Mouse (Mus musculus): ENCODE results near the gene Dusp8.
"Not testable (repeated sequence)": the region's sequence is repeated elsewhere in the genome, so short reads cannot be mapped to it uniquely, and the experiment has no call there.

Dusp8 gene

DNA sequence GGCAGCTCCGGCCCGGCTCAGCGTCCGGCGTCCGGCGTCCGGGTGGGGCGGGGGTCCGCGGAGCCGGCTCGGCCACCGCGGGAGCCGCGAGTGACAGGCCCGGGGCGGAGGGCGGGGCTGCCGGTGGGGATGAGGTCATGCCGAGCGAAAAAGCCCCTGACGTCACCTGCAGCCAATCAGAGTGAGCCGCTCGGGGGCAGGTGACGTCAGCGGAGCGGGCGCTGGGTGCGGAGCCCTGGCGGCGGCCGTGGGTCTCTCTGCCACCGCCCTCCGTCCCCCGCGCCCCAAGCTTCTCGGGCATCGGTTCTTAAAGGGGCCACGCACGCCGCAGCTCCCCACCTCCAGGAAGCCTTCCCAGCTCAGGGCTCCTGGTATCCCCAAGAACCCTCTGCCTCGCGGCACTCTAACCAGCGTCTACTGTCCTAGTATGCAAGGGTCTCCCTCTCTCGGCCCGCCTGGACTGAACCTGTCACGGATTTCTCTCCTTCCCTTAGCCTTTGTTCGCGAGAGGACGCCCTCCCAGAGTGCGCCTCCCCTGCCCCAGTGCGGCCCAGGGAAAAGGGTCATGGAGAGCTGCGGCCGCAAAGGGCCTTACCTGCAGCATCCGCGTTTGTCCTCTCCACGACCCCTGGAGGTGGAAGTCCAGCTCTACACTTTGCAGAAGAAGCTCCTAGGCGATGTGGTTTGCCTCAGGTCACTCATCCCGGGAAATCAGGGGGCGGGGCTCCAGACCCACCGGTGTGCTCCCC lies at the start of gene Dusp8:
Gene Dusp8, minus strand, starts transcription at position 661 of the 749 bp plus-strand sequence.
- peak; percentile 97 for DNase-seq

DNA sequence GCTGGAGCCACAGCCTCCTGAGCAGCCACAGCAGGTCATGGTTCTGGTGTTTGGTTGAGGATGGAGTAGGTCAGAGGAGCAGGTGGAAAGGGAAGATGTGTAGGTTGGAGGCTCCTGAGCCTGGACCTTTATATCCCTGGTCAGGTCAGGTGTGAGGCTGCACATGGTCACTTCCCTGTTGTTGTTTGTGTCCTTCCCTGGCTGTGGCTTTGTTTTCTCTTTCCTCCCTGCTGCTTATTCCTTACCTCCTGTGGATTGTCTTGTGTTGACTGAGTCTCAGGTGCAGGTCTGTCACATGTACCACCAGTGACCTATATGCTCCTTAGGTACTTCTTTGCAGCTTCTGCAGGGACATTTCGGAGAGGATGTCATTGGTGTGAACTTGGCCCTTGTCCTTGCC lies 48.9 kb upstream of the Dusp8 start, which contains the start of gene Gm45337:
Gene Gm45337, minus strand, starts transcription at position 101 of the 400 bp plus-strand sequence.
- no peak for DNase-seq

DNA sequence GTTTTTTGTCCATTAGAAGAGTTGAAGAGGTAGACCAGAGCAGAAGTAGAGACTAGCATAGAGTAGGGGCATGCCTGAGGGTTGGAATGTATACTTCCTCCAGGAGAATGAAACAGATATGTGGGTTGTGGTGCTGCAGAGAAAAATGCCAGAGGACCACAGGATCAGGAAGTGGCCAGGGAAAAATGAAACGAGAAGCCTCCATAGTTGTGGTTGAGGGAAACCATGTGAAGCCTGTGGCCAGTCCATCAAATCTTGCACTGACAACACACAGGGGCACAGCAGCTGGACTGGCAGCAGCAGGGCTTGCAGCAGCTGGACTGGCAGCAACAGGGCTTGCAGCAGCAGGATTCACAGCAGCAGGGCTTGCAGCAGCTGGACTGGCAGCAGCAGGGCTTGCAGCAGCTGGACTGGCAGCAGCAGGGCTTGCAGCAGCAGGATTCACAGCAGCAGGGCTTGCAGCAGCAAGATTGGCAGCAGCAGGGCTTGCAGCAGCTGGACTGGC lies 47.9 kb upstream of the Dusp8 start:
- not testable (repeated sequence) for DNase-seq

DNA sequence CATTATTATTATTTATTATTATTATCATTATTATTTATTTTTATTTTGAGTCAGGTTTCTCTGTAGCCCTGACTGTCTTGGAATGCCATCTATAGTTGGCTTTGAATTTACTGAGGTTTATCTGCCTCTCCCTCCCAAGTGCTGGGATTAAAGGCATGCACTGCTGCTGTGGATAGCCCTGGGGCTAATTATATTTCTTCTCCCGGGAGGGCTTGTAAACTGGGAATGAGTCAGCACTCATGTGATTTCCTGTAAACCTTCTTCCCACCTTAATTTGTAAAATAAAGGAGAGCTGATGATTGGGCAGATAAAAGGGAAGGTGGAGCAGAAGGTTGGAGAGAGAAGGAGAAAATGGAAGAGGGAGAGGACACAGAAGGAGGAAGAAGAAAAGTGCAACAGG lies 45.1 kb upstream of the Dusp8 start:
- DNase-seq: no peak

DNA sequence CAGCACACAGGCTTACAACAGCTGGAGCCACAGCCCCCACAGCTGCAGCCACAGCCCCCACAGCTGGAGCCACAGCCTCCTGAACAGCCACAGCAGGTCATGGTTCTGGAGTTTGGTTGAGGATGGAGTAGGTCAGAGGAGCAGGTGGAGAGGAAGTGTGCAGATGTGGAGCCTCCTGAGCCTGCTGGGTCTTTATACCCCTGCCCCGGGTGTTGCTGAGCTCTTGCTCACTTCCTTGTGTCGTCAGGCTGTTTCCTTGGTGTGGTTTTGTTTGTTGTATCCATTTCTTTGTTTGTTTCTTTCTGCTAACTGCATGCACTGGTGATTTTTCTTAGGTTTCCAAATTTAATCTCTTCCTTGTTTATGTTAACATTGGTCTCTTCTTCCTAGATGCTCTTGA lies 40.3 kb upstream of the Dusp8 start, which contains the start of gene Gm39115:
Gene Gm39115, minus strand, starts transcription at position 101 of the 400 bp plus-strand sequence.
- DNase-seq: not testable (repeated sequence)

DNA sequence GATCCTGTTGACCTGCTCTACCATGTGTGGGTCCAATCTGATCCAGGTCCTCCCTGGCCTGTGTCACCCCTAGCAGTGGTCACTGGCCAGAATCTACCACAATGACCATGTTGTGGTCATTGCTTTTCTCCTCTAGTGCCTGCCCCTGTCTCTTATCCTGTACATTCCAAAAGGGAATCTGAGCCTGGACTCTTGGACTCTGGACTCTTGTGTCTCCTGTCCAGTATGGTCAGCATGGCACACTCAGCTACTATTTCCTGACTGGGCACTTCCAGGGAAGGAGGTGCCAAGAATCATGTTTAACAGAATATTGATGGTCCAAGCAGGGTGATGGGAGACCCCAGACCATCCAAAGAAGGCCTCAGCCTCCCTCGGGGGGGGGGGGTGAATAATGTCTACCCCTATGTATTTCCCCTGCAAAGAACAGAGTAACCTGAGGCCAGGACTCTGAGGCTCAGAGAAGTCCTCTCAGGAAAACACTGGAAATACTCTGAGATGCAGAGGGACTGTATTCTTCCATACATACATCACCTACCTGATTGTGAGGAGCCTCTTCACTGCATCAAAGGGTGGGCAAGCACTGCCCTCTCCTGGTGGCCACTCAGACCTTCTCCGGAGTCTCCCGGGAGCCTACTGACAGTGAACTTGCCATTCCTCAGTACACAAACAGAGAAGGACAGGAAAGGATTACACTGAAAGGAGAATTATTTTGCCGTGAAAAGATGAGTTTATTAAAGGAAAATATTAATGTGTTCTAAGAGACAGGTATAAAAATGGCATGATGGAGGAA lies 38.8 kb upstream of the Dusp8 start:
- DNase-seq: peak; percentile 45

DNA sequence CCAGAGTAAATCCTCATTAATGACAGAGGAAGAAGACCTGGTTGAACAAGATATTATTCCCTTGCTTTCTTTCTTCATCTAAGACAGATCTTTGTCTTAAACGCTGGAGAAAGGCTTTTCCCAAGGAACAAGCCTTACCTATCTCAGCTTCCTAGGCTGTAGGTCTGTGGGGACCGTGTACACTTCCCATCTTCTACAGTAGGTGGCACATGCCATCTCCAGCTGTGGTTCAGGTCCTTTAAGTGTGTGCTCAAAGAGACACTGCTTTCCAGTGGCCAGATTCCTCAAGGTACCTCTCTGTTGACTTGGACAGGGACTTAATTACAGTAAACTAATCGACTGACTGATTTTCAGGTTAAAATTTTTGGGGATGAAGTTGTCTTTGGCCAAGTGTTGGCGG lies 33.2 kb upstream of the Dusp8 start:
- no peak for DNase-seq

DNA sequence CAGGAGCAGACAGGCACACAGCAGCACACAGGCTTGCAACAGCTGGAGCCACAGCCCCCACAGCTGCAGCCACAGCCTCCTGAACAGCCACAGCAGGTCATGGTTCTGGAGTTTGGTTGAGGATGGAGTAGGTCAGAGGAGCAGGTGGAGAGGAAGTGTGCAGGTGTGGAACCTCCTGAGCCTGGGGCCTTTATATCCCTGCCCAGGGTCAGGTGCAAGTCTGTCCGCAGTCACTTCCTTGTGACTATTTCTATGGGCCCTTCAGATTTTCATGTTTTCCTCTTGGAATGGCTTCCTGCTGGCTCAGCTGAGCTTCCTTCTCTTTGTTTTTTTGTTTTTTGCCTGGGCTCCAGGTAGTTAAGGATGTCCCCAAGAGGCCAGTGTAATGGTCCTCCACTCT lies 25.0 kb upstream of the Dusp8 start, which contains the start of gene Gm45618:
Gene Gm45618, minus strand, starts transcription at position 101 of the 400 bp plus-strand sequence.
- DNase-seq: not testable (repeated sequence)

DNA sequence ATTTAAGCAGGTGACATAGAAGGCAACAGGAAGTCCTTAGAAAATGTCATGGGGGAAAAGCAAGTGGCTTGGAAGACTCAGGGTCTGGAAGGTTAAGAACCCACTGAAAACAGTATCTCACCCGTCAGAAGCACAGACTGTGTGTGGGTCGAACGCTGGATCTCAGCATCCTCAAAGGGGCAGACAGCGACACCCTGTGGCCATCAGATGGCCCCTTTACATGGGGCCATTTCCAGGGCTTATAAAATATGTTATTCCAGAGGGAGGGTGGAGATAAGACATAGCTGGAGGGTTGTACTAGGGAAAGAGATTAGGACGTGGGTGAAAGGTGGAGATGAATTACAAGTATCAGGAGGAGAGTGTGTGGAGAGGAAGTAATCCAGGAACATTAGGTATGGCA lies 24.0 kb upstream of the Dusp8 start:
- DNase-seq: peak; percentile 32

DNA sequence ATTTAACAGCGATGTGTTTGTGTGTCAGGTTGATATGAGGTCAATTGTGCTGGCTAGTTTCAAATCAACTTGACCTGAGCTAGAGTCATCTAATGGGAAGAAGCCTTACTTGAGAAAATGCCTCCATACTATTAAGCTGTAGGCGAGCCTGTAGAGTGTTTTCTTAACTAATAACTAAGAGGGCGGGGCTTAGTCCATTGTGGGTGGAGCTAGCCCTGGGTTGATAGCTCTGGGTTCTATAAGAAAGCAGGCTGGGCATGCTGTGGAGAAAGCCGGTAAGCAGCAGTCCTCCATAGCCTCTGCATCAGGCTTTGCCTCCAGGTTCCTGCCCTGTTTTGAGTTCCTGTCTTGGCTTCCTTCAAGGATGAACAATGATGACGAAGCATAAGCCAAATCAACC lies 9.1 kb upstream of the Dusp8 start:
- DNase-seq: no peak

DNA sequence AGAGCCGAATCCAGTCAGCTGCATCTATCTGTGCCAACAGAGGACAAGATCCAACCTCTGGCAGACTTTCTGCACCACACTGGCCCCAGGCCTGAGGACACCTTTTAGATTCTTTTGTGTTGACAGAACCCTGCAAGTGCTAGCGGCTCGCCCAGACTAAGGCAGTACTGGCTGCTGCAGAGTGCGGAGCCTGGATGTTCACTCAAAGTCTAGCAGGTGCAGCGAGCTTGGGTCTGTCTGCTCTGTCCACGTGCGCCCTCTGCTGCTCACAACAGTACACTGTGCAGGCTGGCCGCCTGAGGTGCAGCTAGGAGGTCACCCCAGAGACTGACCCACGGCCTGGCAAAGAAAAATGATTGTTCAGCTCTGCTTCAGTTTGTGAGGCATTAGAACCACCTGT lies 2.1 kb upstream of the Dusp8 start:
- DNase-seq: peak; percentile 85

DNA sequence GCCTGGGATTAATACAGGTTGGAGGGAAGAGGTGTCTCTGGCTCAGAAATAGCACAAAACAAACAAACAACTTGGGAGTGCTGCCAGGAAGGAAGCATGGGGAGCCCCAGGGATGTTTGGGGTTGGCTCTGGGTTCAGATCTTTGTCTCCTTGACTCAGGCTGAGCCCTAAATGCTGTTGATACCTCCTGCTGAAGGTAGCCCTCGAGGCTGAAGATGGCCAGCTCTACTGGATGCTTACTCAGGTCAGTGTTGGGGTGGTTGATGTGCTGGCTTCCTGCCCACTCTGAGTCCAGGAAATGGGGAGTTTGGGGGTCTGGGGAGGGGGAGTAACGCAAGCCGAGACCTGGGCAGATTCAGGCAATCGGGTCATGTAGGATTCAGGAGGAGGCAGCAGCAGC lies 1.1 kb upstream of the Dusp8 start:
- no peak for DNase-seq

DNA sequence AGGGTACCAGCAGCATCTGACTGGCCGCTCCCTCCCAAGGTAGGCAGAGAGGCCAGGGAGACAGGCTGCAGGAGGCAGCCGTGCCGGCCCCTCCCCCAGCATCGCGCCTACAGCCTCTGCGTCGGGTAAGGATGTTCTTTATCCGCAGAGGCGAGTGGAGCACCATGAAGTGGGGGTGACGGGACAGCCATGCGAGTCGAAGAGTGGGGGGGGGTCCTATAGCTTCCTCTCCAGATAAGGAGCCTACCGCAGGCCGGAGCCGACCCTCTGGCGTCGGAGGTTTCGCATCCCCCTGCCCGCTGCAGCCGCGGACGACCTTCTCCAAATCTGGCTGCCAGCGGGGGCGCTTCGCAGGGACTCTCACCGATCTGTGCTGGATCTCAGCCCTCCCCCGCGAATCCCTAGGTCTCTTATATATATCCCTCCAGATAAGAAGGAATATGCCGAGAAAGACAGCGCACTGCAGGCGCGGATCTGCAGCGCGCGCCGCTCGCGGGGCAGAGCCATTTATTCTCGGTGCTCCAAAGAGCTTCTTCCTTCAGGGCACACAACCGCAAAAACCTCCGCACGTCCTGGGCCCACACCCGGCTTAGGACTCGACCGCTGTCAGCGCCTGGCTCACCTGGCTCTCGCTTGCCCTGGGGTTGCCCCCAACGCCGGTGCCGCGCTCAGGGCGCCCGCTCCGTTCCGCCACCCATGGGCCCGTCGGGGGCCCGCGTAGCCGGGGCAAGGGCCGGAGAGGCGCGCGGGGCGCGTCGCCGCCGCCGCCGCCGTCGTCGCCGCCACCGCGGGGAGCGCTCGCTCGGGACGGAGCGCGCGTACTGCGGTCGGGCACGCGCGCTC lies 1.1 kb downstream of the Dusp8 start:
- DNase-seq: peak; percentile 63

DNA sequence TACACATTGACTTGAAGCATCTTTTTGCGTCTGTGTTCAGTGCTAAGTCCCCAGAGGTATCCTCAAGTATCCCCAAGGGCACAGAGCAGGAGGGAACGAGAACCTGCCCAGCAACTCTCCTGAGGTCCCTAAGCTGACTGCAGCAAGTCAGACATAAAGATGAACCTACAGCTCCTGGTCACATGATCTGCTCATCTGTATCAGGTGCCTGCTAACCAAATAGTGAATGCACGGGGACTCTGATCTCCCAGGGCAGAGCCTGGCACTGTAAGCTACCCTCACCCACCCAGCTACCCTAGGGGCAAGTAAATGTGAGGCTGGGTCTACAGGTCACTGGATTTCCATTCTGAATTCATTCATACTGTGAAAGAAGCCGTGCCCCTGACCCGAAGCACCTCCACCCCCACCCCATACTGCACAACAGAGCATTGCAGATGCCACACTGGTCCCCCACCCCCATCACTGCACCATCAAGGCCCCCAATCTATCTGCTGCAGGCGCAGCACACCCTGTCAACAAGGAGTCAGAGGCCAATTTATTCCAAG lies 1.9 kb downstream of the Dusp8 start:
- no peak for DNase-seq

DNA sequence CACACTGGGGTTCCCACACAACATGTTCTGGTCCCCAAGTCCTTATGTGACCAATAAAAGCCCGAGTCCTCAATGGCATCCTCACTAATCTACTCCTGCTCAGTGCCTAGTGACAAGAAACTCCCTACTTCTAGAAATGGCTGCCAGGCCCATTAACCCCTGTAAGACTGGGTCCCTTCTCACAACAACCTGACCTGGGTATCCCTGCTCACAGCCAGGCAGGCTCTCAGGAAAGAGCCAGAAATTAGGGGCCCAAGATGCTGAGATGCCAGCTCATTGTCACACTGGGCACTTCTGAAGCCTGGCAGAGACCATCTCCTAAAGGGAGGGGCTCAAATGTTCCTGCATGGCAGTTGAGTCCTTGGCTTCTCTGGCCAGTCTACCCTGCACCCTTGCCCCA lies 2.7 kb downstream of the Dusp8 start:
- no peak for DNase-seq

DNA sequence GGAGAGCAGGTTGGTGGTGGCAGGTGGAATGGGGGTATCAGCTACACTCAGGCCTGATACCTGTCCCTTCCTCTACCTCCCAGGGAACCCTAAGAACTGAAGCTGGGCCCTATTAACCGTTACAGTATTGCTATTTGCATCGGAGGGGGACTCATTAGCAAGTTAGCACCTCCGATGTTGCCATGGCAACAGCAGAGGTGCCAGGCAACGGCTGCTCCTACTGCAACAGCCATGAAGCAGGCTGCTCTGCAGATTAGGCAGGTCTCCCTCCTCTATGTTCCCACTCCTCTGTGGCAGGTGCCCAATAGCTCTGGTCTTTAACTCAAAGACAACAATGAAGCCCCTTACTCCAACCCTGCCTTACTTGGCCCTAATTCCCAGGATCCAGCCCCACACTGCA lies 3.8 kb downstream of the Dusp8 start:
- DNase-seq: peak; percentile 60

DNA sequence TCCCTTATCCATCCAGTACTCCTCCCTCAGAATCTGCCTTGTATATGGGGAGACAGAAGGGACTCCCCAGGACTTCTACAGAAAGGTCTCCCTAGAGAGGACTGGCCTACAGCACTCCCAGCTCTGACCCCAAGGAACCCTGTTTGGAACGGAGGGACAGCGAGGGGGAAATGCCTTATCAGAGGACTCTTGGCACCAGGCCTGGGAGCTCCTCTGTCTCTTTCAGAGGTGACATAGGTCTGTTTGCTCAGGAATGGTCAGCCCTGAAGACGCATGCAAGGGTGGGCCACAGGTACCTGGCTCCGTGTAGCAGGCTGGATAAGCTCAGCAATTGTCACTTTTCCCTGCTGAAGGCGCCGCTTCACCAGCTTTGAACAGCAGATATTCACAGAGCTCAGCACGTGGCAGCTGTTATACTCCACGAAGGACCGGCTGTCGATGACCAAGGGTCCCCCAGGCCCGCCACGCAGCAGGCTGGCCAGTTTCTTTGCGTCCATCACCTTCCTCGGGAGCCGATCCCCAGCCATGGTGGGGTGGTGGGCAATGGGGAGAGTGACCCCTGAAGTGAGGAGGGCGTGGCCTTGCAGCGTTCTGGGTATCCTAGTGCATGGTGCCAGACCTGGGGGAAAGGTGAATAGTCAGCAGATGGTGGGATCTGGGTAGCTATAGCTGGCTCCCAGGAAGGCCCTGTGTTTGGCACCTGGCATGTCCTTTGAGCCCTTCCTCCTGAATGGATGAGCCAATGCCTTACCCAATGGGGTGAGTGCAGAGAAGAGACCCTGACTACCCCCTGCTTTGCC lies 5.8 kb downstream of the Dusp8 start:
- no peak for DNase-seq

DNA sequence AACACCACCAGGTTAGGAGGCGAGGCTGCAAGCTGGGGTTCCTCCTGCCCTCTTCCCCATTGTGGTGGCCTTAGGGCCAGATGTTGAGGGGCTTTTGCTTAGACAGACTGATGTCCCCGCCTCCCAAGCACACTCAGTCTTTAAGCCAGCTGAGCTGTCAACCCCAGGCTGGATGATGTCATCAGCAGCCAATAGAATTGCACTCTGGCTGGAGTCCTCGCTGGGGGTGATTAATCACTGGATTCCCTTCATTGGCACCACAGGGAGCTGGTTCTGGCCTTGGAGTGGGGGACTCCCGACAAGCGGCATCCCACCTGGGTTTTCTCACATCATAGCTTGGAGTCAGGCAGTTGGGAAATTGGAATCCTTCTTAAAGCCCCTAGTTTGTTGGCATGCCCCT lies 6.8 kb downstream of the Dusp8 start:
- DNase-seq: no peak

DNA sequence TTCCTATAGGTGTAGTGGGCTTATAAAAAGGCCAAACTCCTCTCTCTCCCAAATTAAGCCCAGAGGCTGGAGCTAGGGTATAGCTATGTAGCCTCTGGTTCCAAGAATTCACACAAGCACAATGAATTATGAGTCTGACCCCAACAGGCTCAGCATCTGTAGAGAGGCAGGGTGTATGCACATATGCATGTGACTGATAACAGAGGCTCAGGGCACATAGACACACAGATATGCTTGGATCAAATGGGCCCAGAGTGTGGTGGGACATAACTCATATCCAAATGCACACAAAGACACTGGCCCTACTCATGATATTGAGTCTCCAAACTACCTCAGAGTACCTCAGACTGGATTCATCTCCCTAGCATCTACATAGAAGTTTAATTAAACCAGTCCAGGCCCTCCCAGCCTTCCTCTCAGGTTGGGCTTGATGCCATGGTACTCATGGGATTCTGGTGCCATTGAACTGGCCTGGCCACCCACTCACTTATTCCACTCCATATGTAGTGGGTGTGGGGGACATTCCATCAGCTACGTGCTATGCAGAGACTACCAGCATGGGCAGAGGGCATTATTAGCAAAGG lies 8.5 kb downstream of the Dusp8 start:
- DNase-seq: no peak

DNA sequence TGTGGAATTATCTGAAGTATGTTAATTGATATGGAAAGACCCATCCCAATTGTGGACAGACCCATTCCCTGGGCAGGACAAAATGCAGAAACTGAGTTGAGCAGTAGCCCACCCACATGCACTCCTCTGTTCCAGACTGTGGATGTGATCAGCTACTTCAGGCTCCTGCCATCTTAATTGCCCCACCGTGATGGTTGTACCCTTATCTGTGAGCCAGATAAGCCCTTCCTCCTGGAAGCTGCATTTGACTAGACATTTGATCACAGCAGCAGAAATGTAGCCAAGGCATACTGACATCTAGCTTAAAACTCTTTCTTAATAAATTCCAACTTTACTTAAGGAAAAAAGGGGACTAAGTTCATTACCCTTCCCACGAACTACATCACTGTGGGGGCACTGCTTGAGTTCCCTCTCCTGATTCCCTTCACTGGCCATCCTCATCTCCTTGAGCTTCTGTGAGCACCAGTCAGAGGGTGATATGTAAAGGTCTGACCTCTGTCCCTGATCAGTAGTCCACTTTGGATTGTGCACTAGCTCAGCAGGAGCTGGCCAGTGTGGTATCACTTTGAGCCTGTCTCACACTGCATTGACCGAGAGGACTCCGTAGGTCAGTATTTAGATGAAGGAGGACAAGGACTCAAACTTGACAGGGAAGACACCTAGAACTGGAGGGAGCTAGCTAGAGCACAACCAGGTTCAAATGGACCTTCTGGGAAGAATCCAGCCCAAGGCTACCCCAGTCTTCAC lies 9.3 kb downstream of the Dusp8 start:
- DNase-seq: no peak

DNA sequence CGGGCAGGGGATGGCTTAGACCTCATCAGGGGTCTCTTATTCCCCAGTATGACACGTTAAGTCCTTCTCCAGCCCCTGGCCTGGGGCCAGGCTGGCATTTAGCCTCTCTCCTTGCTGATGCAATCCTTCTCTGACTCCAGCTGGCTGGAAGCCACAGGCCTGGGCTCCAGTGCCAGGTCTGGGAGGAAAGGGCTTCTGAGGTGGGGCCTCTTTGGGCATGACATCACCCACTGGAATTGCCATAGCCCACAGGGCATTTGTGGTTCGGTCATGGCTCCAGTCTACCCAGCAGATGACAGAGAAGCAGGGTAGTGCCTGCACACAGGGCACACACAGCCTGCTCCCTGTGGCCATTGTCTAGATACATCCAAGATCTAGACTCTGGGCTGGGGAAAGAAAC lies 10.8 kb downstream of the Dusp8 start:
- DNase-seq: peak; percentile 64

Data from right cerebral cortex, postnatal 14 days (tissue).